ENCODE assay signal across 19 mouse cellular contexts in genomic region chr4:135260434-135260833, GRCm38 (mm10). TPM values are rescaled to one million over a fixed set of nuclear protein-coding genes. Genes with fewer than 3 reads are reported as not detected.
DNase-seq lines count a peak whose midpoint lies in the region; ATAC-seq and TF ChIP-seq lines count a peak whose summit lies in the region.
"Had no signal": no experiment of that assay in that cellular context is flagged by ENCODE, and none has a peak within 500 bp of the region (broad histone marks: within the 10 kb centered on the region; RNA-seq: fewer than 3 reads in every experiment).

No protein-coding gene starts in this region.

- H3K9me3 ChIP-seq in forebrain, embryonic 12.5 days: no peaks in the 10 kb centered on the region
- H3K9me3 ChIP-seq in forebrain, embryonic 11.5 days (ENCODE audit: control insufficient read depth, low read length): no peaks in the 10 kb centered on the region
- no peaks in the 10 kb centered on the region for H3K9me3 ChIP-seq in heart, embryonic 15.5 days (replicated peaks)
- H3K9me3 ChIP-seq in lung, embryonic 16.5 days (ENCODE audit: control insufficient read depth, low read length): no peaks in the 10 kb centered on the region
- H3K9me3 ChIP-seq: limb, embryonic 13.5 days; neural tube, embryonic 12.5 days had no signal

- H3K27me3 ChIP-seq in forebrain, embryonic 12.5 days: no peaks in the 10 kb centered on the region
- no peaks in the 10 kb centered on the region for H3K27me3 ChIP-seq in forebrain, embryonic 11.5 days (ENCODE audit: control insufficient read depth, insufficient read depth, low read length)
- no peaks in the 10 kb centered on the region for H3K27me3 ChIP-seq in heart, embryonic 15.5 days
- H3K27me3 ChIP-seq in lung, embryonic 16.5 days (ENCODE audit: control insufficient read depth, insufficient read depth, low read depth, low read length): no peaks in the 10 kb centered on the region
- H3K27me3 ChIP-seq: limb, embryonic 13.5 days; neural tube, embryonic 12.5 days; Patski had no signal

- 60% methylated on average over 4 of the region's 4 CpGs for WGBS in forebrain, embryonic 12.5 days
- 78% methylated on average over 4 of the region's 4 CpGs for WGBS in forebrain, embryonic 11.5 days
- 54% methylated on average over 4 of the region's 4 CpGs for WGBS in heart, embryonic 15.5 days
- 61% methylated on average over 4 of the region's 4 CpGs for WGBS in lung, embryonic 16.5 days
- 44% methylated on average over 4 of the region's 4 CpGs for WGBS in lung, adult 2 months

- ATAC-seq in forebrain, embryonic 12.5 days (ENCODE audit: low FRiP score): no peak
- no peak for ATAC-seq in forebrain, embryonic 11.5 days (replicated peaks; ENCODE audit: low FRiP score)
- no peak for ATAC-seq in heart, embryonic 15.5 days (replicated peaks; ENCODE audit: insufficient number of reproducible peaks, insufficient read depth, low FRiP score, low read depth)
- peak; percentile 52; the same call in 1 of the 2 replicates for ATAC-seq in lung, embryonic 16.5 days (ENCODE audit: low read depth)
- ATAC-seq: CD4-positive, CD25-positive, alpha-beta regulatory T cell, adult 4 months; hindbrain, embryonic 16.5 days; liver, postnatal 0 days; Patski had no signal

- no peak overlapping the region for H3K9ac ChIP-seq in forebrain, embryonic 12.5 days
- no peak overlapping the region for H3K9ac ChIP-seq in forebrain, embryonic 11.5 days (ENCODE audit: low read length)
- H3K9ac ChIP-seq in heart, embryonic 15.5 days: no peak overlapping the region
- no peak overlapping the region for H3K9ac ChIP-seq in lung, embryonic 16.5 days (ENCODE audit: low read length)
- H3K9ac ChIP-seq: limb, embryonic 13.5 days; liver, postnatal 0 days; neural tube, embryonic 12.5 days had no signal

- DNase-seq in forebrain, embryonic 11.5 days (ENCODE audit: low spot score): no peak
- no peak for DNase-seq in heart, postnatal 14 days
- no peak for DNase-seq in lung, adult 2 months
- DNase-seq in brain, embryonic 14.5 days (ENCODE audit: low read depth): peak; percentile 78
- no peak for DNase-seq in right cerebral cortex, postnatal 14 days
- DNase-seq: adrenal gland, adult 8-10 months; cerebellum, adult 9-11 months; gastrocnemius, postnatal 25 days; kidney, adult 11 months; liver, postnatal 0 days; thymus, postnatal 14 days had no signal

- TF ChIP-seq POLR2A in lung, adult 2 months (IDR thresholded peaks at IDR 0.05; ENCODE audit: borderline replicate concordance, extremely low read depth, low read depth, low read length): no peak
- no peak for TF ChIP-seq POLR2A in brain, embryonic 14.5 days (IDR thresholded peaks at IDR 0.05; ENCODE audit: borderline replicate concordance, extremely low read depth, insufficient read depth, insufficient read length, poor library complexity, severe bottlenecking)

- H3K36me3 ChIP-seq in forebrain, embryonic 12.5 days (replicated peaks): peaks cover 20% of the 10 kb centered on the region
- H3K36me3 ChIP-seq in forebrain, embryonic 11.5 days (ENCODE audit: control insufficient read depth, insufficient read depth, low read length): no peaks in the 10 kb centered on the region; the same call in 1 of the 2 replicates
- no peaks in the 10 kb centered on the region; the same call in 1 of the 2 replicates for H3K36me3 ChIP-seq in heart, embryonic 15.5 days
- H3K36me3 ChIP-seq in lung, embryonic 16.5 days (ENCODE audit: control insufficient read depth, insufficient read depth, low read length): no peaks in the 10 kb centered on the region; the same call in 1 of the 2 replicates

- no peak overlapping the region for H3K4me2 ChIP-seq in forebrain, embryonic 12.5 days
- H3K4me2 ChIP-seq in forebrain, embryonic 11.5 days (ENCODE audit: low read depth, low read length, severe bottlenecking): no peak overlapping the region
- H3K4me2 ChIP-seq in heart, embryonic 15.5 days: no peak overlapping the region
- no peak overlapping the region for H3K4me2 ChIP-seq in lung, embryonic 16.5 days (ENCODE audit: low read depth, low read length)
- H3K4me2 ChIP-seq: limb, embryonic 13.5 days; neural tube, embryonic 12.5 days had no signal

- H3K27ac ChIP-seq in forebrain, embryonic 12.5 days: 0 out of 2 replicates have a peak overlapping the region, but pooled peaks have one; percentile 6
- H3K27ac ChIP-seq in forebrain, embryonic 11.5 days (ENCODE audit: low read depth, low read length): no peak overlapping the region
- peak overlapping the region; percentile 46; the same call in 1 of the 2 replicates for H3K27ac ChIP-seq in heart, embryonic 15.5 days
- no peak overlapping the region for H3K27ac ChIP-seq in lung, embryonic 16.5 days (ENCODE audit: low read length)
- H3K27ac ChIP-seq: limb, embryonic 13.5 days; neural tube, embryonic 12.5 days had no signal

- H3K4me1 ChIP-seq in forebrain, embryonic 12.5 days: peaks cover 32% of the 10 kb centered on the region
- peaks cover 7% of the 10 kb centered on the region for H3K4me1 ChIP-seq in forebrain, embryonic 11.5 days (replicated peaks; ENCODE audit: control insufficient read depth, insufficient read depth, low read length)
- peaks cover 61% of the 10 kb centered on the region for H3K4me1 ChIP-seq in heart, embryonic 15.5 days (replicated peaks)
- peaks cover 23% of the 10 kb centered on the region for H3K4me1 ChIP-seq in lung, embryonic 16.5 days (replicated peaks; ENCODE audit: control insufficient read depth, insufficient read depth, low read length)
- peaks cover 36% of the 10 kb centered on the region for H3K4me1 ChIP-seq in lung, adult 2 months (ENCODE audit: control insufficient read depth, insufficient read depth, low read length)

- intact Hi-C loops in heart, postnatal 14 days (cut with DNase I): no loop called here

- TF ChIP-seq CTCF in lung, adult 2 months (IDR thresholded peaks at IDR 0.05; ENCODE audit: insufficient read depth, low read length): no peak
- no peak for TF ChIP-seq CTCF in brain, embryonic 14.5 days (IDR thresholded peaks at IDR 0.05; ENCODE audit: borderline replicate concordance, extremely low read depth, insufficient read depth, insufficient read length)

- no peak overlapping the region for H3K4me3 ChIP-seq in forebrain, embryonic 12.5 days (replicated peaks)
- no peak overlapping the region for H3K4me3 ChIP-seq in forebrain, embryonic 11.5 days (ENCODE audit: low read depth, low read length)
- no peak overlapping the region for H3K4me3 ChIP-seq in heart, embryonic 15.5 days
- no peak overlapping the region for H3K4me3 ChIP-seq in lung, embryonic 16.5 days (ENCODE audit: low read length)
- no peak overlapping the region for H3K4me3 ChIP-seq in lung, adult 2 months (replicated peaks; ENCODE audit: extremely low read depth, low read depth, low read length)
- H3K4me3 ChIP-seq: limb, embryonic 13.5 days; neural tube, embryonic 12.5 days had no signal

RNA-seq across cellular contexts. Expression of gene Clic4, which starts 12.2 kb away (rescaled TPM):
- 205 and 221 TPM in 2 replicates for polyA plus RNA-seq in forebrain, embryonic 12.5 days (2016; fragmentation: Nextera tagmentation; extraction: Ambion mirVana)
- polyA plus RNA-seq in forebrain, embryonic 11.5 days (2014; fragmentation: Nextera tagmentation; extraction: Ambion mirVana): 194 and 195 TPM in 2 replicates
- polyA plus RNA-seq in heart, embryonic 15.5 days (2015; fragmentation: Nextera tagmentation; extraction: Ambion mirVana): 252 and 254 TPM in 2 replicates
- 100 to 1,000 TPM; 251 to 264 TPM for total RNA-seq in heart, postnatal 14 days (2021)
- 170 and 179 TPM in 2 replicates for polyA plus RNA-seq in lung, embryonic 16.5 days (2015; fragmentation: Nextera tagmentation; extraction: Ambion mirVana)
- 190 and 227 TPM in 2 replicates for polyA plus RNA-seq in lung, adult 2 months (2012; rRNA removed)
- polyA plus RNA-seq in brain, embryonic 14.5 days (2012; rRNA removed): 61.3 and 62.3 TPM in 2 replicates

Comparison
In these comparisons a context has a peak if more than half of its experiments do, and no peak if none do; other contexts are left out.
1. H3K27ac ChIP-seq: peak in forebrain, embryonic 12.5 days (single experiment) and heart, embryonic 15.5 days (single experiment); none in forebrain, embryonic 11.5 days (single experiment) and lung, embryonic 16.5 days (single experiment).